7 mouse cellular contexts compared by ENCODE assay signal in genomic region chr11:9135589-9136246, GRCm38 (mm10). TPM values are rescaled to one million over a fixed set of nuclear protein-coding genes. Genes with fewer than 3 reads are reported as not detected.
A peak's percentile ranks its signal among the peaks of the same experiment; 100 is the strongest.
DNase-seq lines count a peak whose midpoint lies in the region; ATAC-seq and TF ChIP-seq lines count a peak whose summit lies in the region.

No protein-coding gene starts in this region.

- H3K36me3 ChIP-seq in liver, adult 2 months (ENCODE audit: control insufficient read depth, insufficient read depth, low read length) = no peaks in the 10 kb centered on the region
- H3K36me3 ChIP-seq in embryonic facial prominence, embryonic 11.5 days (replicated peaks; ENCODE audit: control insufficient read depth, insufficient read depth, low read depth, low read length) = no peaks in the 10 kb centered on the region
- H3K36me3 ChIP-seq in liver, embryonic 11.5 days (ENCODE audit: control insufficient read depth, insufficient read depth, low read length) = no peaks in the 10 kb centered on the region
- no peaks in the 10 kb centered on the region for H3K36me3 ChIP-seq in stomach, embryonic 15.5 days

- TF ChIP-seq POLR2A in liver, adult 2 months (IDR thresholded peaks at IDR 0.05; ENCODE audit: extremely low read depth, insufficient read depth, low read length) = no peak

- no peaks in the 10 kb centered on the region for H3K27me3 ChIP-seq in liver, adult 2 months (ENCODE audit: control insufficient read depth, insufficient read depth, low read length)
- H3K27me3 ChIP-seq in embryonic facial prominence, embryonic 11.5 days (ENCODE audit: control insufficient read depth, insufficient read depth, low read length) = no peaks in the 10 kb centered on the region
- H3K27me3 ChIP-seq in liver, embryonic 11.5 days (replicated peaks; ENCODE audit: control insufficient read depth, insufficient read depth, low read length) = no peaks in the 10 kb centered on the region
- no peaks in the 10 kb centered on the region for H3K27me3 ChIP-seq in stomach, embryonic 15.5 days (replicated peaks)

- H3K9me3 ChIP-seq in embryonic facial prominence, embryonic 11.5 days (replicated peaks; ENCODE audit: control insufficient read depth, low read length) = no peaks in the 10 kb centered on the region
- no peaks in the 10 kb centered on the region for H3K9me3 ChIP-seq in liver, embryonic 11.5 days (ENCODE audit: control insufficient read depth, low read length)
- H3K9me3 ChIP-seq in stomach, embryonic 15.5 days = no peaks in the 10 kb centered on the region

- H3K4me3 ChIP-seq in liver, adult 2 months (ENCODE audit: insufficient read depth, low read depth, low read length) = no peak overlapping the region
- no peak overlapping the region for H3K4me3 ChIP-seq in embryonic facial prominence, embryonic 11.5 days (ENCODE audit: low read depth, low read length)
- H3K4me3 ChIP-seq in liver, embryonic 11.5 days (ENCODE audit: low read depth, low read length) = no peak overlapping the region
- H3K4me3 ChIP-seq in stomach, embryonic 15.5 days (replicated peaks) = no peak overlapping the region

- H3K27ac ChIP-seq in liver, adult 2 months (replicated peaks; ENCODE audit: insufficient read depth, low read depth, low read length) = no peak overlapping the region
- H3K27ac ChIP-seq in embryonic facial prominence, embryonic 11.5 days (replicated peaks; ENCODE audit: low read depth, low read length) = no peak overlapping the region
- H3K27ac ChIP-seq in liver, embryonic 11.5 days (ENCODE audit: low read depth, low read length) = no peak overlapping the region
- no peak overlapping the region for H3K27ac ChIP-seq in stomach, embryonic 15.5 days

- TF ChIP-seq CTCF in liver, adult 2 months (IDR thresholded peaks at IDR 0.05; ENCODE audit: low read depth, low read length) = peak; percentile 72

- peak; percentile 8 for DNase-seq in liver, adult 2 months (ENCODE audit: extremely low read depth, low read depth, low spot score)
- no peak for DNase-seq in liver
- peak; percentile 43 for DNase-seq in embryonic facial prominence, embryonic 11.5 days (ENCODE audit: low spot score)
- DNase-seq in liver, embryonic 11.5 days (ENCODE audit: low spot score) = no peak
- no peak for DNase-seq in ovary, postnatal 14 days (ENCODE audit: low spot score)
- no peak for DNase-seq in frontal cortex, postnatal 14 days (ENCODE audit: low spot score in 2 of 2)

- WGBS in liver, adult 2 months = 77% methylated on average over 11 of the region's 11 CpGs
- WGBS in embryonic facial prominence, embryonic 11.5 days = 75% methylated on average over 11 of the region's 11 CpGs
- 69% methylated on average over 11 of the region's 11 CpGs for WGBS in liver, embryonic 11.5 days
- 75% methylated on average over 11 of the region's 11 CpGs for WGBS in stomach, embryonic 15.5 days

- no peak overlapping the region for H3K4me2 ChIP-seq in embryonic facial prominence, embryonic 11.5 days (ENCODE audit: low read depth, low read length)
- no peak overlapping the region for H3K4me2 ChIP-seq in liver, embryonic 11.5 days
- H3K4me2 ChIP-seq in stomach, embryonic 15.5 days = no peak overlapping the region

- no peaks in the 10 kb centered on the region for H3K4me1 ChIP-seq in liver, adult 2 months (ENCODE audit: control insufficient read depth, insufficient read depth, low read length)
- no peaks in the 10 kb centered on the region for H3K4me1 ChIP-seq in embryonic facial prominence, embryonic 11.5 days (ENCODE audit: control insufficient read depth, insufficient read depth, low read length)
- no peaks in the 10 kb centered on the region for H3K4me1 ChIP-seq in liver, embryonic 11.5 days (replicated peaks; ENCODE audit: control insufficient read depth, insufficient read depth, low read length)
- H3K4me1 ChIP-seq in stomach, embryonic 15.5 days = no peaks in the 10 kb centered on the region

- H3K9ac ChIP-seq in liver, adult 2 months (ENCODE audit: low read depth, low read length) = no peak overlapping the region
- no peak overlapping the region for H3K9ac ChIP-seq in embryonic facial prominence, embryonic 11.5 days (replicated peaks; ENCODE audit: low read length)
- no peak overlapping the region for H3K9ac ChIP-seq in liver, embryonic 11.5 days (ENCODE audit: low read depth, low read length)
- no peak overlapping the region for H3K9ac ChIP-seq in stomach, embryonic 15.5 days

- peak; percentile 63; the same call in 1 of the 2 replicates for ATAC-seq in embryonic facial prominence, embryonic 11.5 days (replicated peaks; ENCODE audit: insufficient number of reproducible peaks, low FRiP score, low TSS enrichment, low read depth)
- peak; percentile 57 for ATAC-seq in liver, embryonic 11.5 days (replicated peaks; ENCODE audit: low FRiP score)
- 0 out of 2 replicates have a peak, but pooled peaks have one; percentile 12 for ATAC-seq in stomach, embryonic 15.5 days (ENCODE audit: insufficient read depth, low FRiP score, low read depth)

- no peaks in the 10 kb centered on the region for H3K79me2 ChIP-seq in liver, adult 2 months (ENCODE audit: control insufficient read depth, insufficient read depth, low read length)

RNA-seq across cellular contexts. Expression of gene Upp1, which starts 17.8 kb away (rescaled TPM):
- total RNA-seq in liver, adult 2 months (2014; rRNA removed) = 5.1 and 5.6 TPM in 2 replicates
- 2.1 and 3.2 TPM in 2 replicates for polyA plus RNA-seq in liver, adult 2 months (2012; rRNA removed)
- 4.2 and 5.4 TPM in 2 replicates for polyA plus RNA-seq in embryonic facial prominence, embryonic 11.5 days (2014; fragmentation: Nextera tagmentation; extraction: Ambion mirVana)
- polyA plus RNA-seq in liver, embryonic 11.5 days (2014; fragmentation: Nextera tagmentation; extraction: Ambion mirVana) = 5.1 and 6.6 TPM in 2 replicates
- 10.0 and 10.5 TPM in 2 replicates for polyA plus RNA-seq in stomach, embryonic 15.5 days (2015; fragmentation: Nextera tagmentation; extraction: Ambion mirVana)

RNA-seq across cellular contexts. Expression of gene Abca13, which starts 56.0 kb away (rescaled TPM):
- total RNA-seq in liver, adult 2 months (2014; rRNA removed) = under 0.01 TPM in 1 of 2 replicates, not detected in the other
- not detected in 2 replicates for polyA plus RNA-seq in liver, adult 2 months (2012; rRNA removed)
- 0.08 TPM in 2 replicates for polyA plus RNA-seq in embryonic facial prominence, embryonic 11.5 days (2014; fragmentation: Nextera tagmentation; extraction: Ambion mirVana)
- polyA plus RNA-seq in liver, embryonic 11.5 days (2014; fragmentation: Nextera tagmentation; extraction: Ambion mirVana) = 0.04 and 0.09 TPM in 2 replicates
- 0.08 and 0.13 TPM in 2 replicates for polyA plus RNA-seq in stomach, embryonic 15.5 days (2015; fragmentation: Nextera tagmentation; extraction: Ambion mirVana)

Comparison
In these comparisons a context has a peak if more than half of its experiments do, and no peak if none do; other contexts are left out.
1. DNase-seq: peak in liver, adult 2 months (single experiment) and embryonic facial prominence, embryonic 11.5 days (single experiment); none in liver (single experiment), liver, embryonic 11.5 days (single experiment), ovary, postnatal 14 days (single experiment) and frontal cortex, postnatal 14 days (0 of 2).
2. ATAC-seq: peak in every context shown above with its lines; median percentile 63 in embryonic facial prominence, embryonic 11.5 days; 57 in liver, embryonic 11.5 days; 12 in stomach, embryonic 15.5 days.